Mouse (Mus musculus): ENCODE measurements around the gene D630003M21Rik.

- TF ChIP-seq CTCF (IDR thresholded peaks at IDR 0.05; ENCODE audit: control insufficient read depth, insufficient read depth, insufficient replicate concordance, low read depth, low read length), result no peak
- peak; percentile 59; the same call in 1 of the 2 replicates for TF ChIP-seq POLR2A (IDR thresholded peaks at IDR 0.05; ENCODE audit: control insufficient read depth, low read depth, low read length)
These were observed 14.3 kb upstream of the D630003M21Rik start for GRCm38 (mm10) chr2:158243129-158243870.
